Mouse (Mus musculus): ENCODE measurements around the gene Krt10.

GRCm38 (mm10) chr11:99369229-99369628, 19.9 kb downstream of the Krt10 start:
- TF ChIP-seq CTCF (IDR thresholded peaks at IDR 0.05 in 2 of 3, conservative IDR thresholded peaks at IDR 0.05 in 1 of 3; ENCODE audit: control insufficient read depth in 1 of 3, insufficient read depth in 1 of 3, low read depth in 2 of 3, low read length in 3 of 3, poor library complexity in 1 of 3, severe bottlenecking in 1 of 3) (peak; percentile 41 to 55 (median 44)), MEF2A (IDR thresholded peaks at IDR 0.05; ENCODE audit: extremely low read depth, insufficient replicate concordance, low read depth, low read length, poor library complexity, severe bottlenecking) (no peak), POLR2A (IDR thresholded peaks at IDR 0.05; ENCODE audit: control insufficient read depth in 1 of 2, insufficient read depth in 1 of 2, low read depth in 1 of 2, low read length in 2 of 2, poor library complexity in 1 of 2) (no peak), NRF1 (IDR thresholded peaks at IDR 0.05; ENCODE audit: insufficient read depth, low read depth, low read length, poor library complexity, severe bottlenecking) (no peak), TCF12 (IDR thresholded peaks at IDR 0.05; ENCODE audit: low read depth, low read length) (no peak), UBTF (IDR thresholded peaks at IDR 0.05; ENCODE audit: borderline replicate concordance, insufficient read depth, low read depth, low read length) (no peak), EP300 (IDR thresholded peaks at IDR 0.05; ENCODE audit: low read depth in 1 of 2, low read length in 2 of 2) (no peak)

All from MEL (cell line).